Mouse (Mus musculus): ENCODE measurements around the gene Tmigd3. TPM values are rescaled to one million over a fixed set of nuclear protein-coding genes. Genes with fewer than 3 reads are reported as not detected.

The Tmigd3 gene
- polyA plus RNA-seq, 1 experiment from 2014 or later: 0.43 TPM

DNA sequence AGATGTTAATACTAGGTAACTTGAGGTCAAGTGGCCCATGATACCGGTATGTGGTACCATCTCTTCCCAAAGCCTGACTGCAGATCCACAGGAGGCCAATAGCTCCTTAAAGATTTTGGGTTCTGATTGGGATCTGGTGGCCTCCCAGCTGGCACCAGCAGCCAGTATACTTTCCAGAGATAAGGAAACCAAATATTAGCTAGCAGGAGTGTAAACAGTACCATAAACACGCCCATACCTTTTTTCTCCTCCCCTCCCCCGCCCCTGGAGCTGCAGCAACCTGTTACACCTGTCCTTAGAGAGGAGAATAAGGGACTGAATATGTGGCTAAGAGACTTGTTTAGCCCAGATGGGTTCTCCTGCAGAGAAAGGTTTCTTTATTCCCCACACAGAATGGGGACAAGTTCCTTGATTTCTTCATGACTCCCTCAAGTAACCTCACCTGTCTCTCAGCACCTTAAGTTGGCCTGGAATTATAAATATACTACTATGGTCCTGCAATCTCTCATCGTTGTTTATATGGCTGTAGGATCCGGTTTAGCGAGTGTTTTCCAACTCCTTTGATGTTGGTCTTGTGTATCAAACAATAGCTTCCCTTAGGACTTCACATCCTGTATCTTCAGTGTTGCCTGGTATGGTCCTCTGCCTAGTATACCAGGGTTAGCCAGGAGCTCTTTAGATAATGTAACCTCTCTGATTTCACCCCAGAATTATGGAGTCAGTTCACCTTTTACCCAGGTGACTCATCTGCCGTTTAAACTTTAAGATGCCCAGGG is 24.2 kb upstream of the Tmigd3 start:
- 0 out of 2 replicates have a peak, but pooled peaks cover 3% of the 10 kb centered on the region for H3K4me1 ChIP-seq (replicated peaks)
- H3K4me2 ChIP-seq: no peak overlapping the region
- no peaks in the 10 kb centered on the region for H3K36me3 ChIP-seq
- WGBS: 57% methylated on average over 7 of the region's 7 CpGs
- H3K4me3 ChIP-seq (replicated peaks): no peak overlapping the region
- H3K27ac ChIP-seq: no peak overlapping the region
- no peaks in the 10 kb centered on the region for H3K9me3 ChIP-seq
- H3K9ac ChIP-seq (replicated peaks): no peak overlapping the region
- no peaks in the 10 kb centered on the region for H3K27me3 ChIP-seq
- no peak for ATAC-seq (ENCODE audit: insufficient number of reproducible peaks, insufficient read depth, low FRiP score, low TSS enrichment, low read depth)

DNA sequence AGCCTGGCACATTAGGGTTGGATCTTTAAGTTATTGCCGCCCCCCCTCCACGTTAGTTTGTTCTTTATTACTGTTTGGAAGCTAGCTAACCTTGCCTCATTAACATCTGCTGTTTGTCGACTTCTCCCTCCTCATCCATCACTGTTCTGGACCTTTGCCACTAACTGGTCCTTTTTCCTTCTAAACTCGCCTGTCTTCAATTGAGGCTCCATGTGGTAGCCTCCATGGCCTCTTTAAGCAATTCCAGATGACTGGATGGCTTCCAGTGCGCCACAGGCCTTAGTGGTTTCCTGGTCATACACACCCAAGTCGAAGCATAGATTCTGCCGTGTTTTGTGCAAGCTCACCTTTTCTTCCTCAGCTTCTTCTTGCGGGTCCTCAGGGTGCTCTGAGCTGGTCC is 16.9 kb upstream of the Tmigd3 start:
- peak; percentile 80 for ATAC-seq (ENCODE audit: insufficient number of reproducible peaks, insufficient read depth, low FRiP score, low TSS enrichment, low read depth)
- no peaks in the 10 kb centered on the region for H3K9me3 ChIP-seq
- H3K9ac ChIP-seq (replicated peaks): no peak overlapping the region

DNA sequence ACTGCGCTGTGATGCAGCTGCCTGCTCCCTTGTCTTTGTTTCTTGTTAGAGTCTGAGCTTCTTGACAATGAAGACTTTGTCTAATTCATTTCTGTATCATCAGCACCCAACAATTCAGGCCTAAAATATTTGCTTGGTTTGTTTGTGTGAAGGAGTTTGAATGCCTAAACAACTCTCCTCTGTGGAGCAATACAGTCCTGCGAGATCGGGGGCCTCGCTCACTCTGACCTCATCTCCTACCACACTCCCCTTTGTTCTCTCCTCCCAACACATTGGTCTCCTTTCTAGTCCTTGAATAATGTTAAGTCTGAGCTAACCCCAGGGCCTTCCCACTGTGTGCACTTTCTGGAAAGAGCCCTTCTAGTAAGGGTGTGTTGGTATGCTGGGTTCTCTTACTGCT is 15.9 kb upstream of the Tmigd3 start:
- H3K4me1 ChIP-seq (replicated peaks): peaks cover 42% of the 10 kb centered on the region
- no peaks in the 10 kb centered on the region for H3K27me3 ChIP-seq
- peak overlapping the region; percentile 53; the same call in 1 of the 2 replicates for H3K27ac ChIP-seq
- no peak overlapping the region for H3K9ac ChIP-seq (replicated peaks)
- WGBS: 77% methylated on average over 4 of the region's 4 CpGs
- ATAC-seq (ENCODE audit: insufficient number of reproducible peaks, insufficient read depth, low FRiP score, low TSS enrichment, low read depth): no peak
- no peaks in the 10 kb centered on the region for H3K36me3 ChIP-seq
- H3K9me3 ChIP-seq: no peaks in the 10 kb centered on the region
- H3K4me3 ChIP-seq (replicated peaks): no peak overlapping the region
- H3K4me2 ChIP-seq: no peak overlapping the region

More for the DNA sequence above, 16.9 kb upstream of the Tmigd3 start:
- WGBS: 19% methylated on average over 8 of the region's 8 CpGs
- Histone ChIP-seq H3K4me3 (replicated peaks) (no peak overlapping the region), H3K27me3 (no peaks in the 10 kb centered on the region), H3K4me2 (no peak overlapping the region), H3K36me3 (no peaks in the 10 kb centered on the region), H3K27ac (peak overlapping the region; percentile 46), H3K4me1 (replicated peaks) (peaks cover 43% of the 10 kb centered on the region)

DNA sequence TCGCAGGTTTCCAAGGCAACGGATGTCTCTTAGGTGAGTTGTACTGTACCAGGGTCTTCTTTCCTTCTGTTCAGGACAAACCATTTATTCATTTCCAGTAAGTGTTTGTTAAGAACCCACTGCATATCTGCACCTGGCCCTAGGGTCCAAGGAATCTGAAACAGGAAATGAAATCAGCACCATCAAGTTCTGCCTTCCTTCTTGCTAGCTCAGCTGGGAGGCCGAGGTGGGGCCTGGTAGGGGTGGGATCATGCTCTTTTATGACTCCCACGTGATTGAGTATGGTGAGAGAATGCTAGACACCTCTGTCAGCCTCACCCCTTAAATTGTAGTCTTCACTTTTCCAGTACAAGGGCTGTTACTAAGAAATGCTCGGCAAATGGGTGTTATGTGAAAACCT is 13.2 kb upstream of the Tmigd3 start:
- Histone ChIP-seq H3K27ac (no peak overlapping the region), H3K9ac (replicated peaks) (no peak overlapping the region), H3K4me1 (replicated peaks) (peaks cover 49% of the 10 kb centered on the region), H3K4me2 (no peak overlapping the region), H3K27me3 (no peaks in the 10 kb centered on the region), H3K36me3 (no peaks in the 10 kb centered on the region), H3K4me3 (replicated peaks) (no peak overlapping the region), H3K9me3 (no peaks in the 10 kb centered on the region)
- 43% methylated on average over 5 of the region's 5 CpGs for WGBS
- no peak for ATAC-seq (ENCODE audit: insufficient number of reproducible peaks, insufficient read depth, low FRiP score, low TSS enrichment, low read depth)

DNA sequence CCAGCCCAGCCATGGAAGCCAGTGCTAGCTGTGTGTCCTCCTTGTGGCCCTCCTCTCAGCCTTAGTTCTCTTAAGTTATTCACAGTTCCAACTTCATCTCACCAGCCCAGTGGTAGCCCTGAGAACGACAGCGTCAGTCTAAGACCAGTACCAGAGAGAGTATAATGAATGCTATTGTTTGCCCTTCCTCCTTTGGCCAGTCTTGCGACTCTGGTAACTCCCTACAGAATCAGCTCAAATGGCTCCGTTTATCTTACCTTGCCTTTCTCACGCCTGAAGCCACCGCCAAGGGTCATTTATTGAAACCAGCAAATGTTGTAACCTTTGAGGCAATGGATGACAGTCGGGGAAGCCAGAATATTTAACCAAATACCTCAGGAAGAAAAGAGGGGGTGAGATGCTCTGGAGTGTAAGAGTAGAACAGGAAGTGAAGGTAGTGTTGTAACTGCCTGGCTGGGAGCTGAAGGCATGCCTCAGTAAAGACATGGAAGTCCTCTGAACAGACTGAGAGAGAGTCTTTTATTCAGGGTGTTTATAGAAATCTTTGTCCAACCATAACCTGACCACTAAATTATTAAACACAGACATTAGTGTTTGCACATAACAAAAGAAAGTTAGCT is 8.8 kb upstream of the Tmigd3 start:
- Histone ChIP-seq H3K27me3 (no peaks in the 10 kb centered on the region), H3K9ac (replicated peaks) (no peak overlapping the region), H3K36me3 (no peaks in the 10 kb centered on the region), H3K4me1 (replicated peaks) (peaks cover 18% of the 10 kb centered on the region), H3K4me2 (no peak overlapping the region), H3K4me3 (replicated peaks) (no peak overlapping the region), H3K27ac (no peak overlapping the region), H3K9me3 (no peaks in the 10 kb centered on the region)
- no peak for ATAC-seq (ENCODE audit: insufficient number of reproducible peaks, insufficient read depth, low FRiP score, low TSS enrichment, low read depth)
- WGBS: 54% methylated on average over 7 of the region's 7 CpGs

DNA sequence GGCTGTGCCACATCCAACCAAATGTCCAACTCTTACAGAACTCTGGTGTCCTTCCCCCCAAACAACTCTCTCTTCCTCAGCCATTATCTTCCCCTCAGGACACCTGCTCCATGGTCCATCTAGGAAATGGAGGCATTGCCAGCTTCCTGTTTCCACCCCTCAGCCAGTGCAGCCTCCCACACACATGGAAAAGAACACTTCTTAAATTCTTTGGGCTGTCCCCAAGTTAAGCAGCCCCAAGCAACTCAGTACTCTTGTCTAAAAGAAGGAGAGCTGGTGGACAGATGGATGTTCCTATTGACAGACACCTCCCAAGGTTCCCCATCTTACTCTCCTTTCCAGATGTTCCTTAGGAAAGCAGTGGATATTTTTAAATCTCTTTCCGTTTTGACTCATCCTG is 6.6 kb upstream of the Tmigd3 start:
- Histone ChIP-seq H3K36me3 (no peaks in the 10 kb centered on the region), H3K4me1 (replicated peaks) (peaks cover 10% of the 10 kb centered on the region; the same call in 1 of the 2 replicates), H3K4me3 (replicated peaks) (no peak overlapping the region), H3K27ac (no peak overlapping the region), H3K4me2 (no peak overlapping the region), H3K9me3 (no peaks in the 10 kb centered on the region), H3K27me3 (no peaks in the 10 kb centered on the region), H3K9ac (replicated peaks) (no peak overlapping the region)
- no peak for ATAC-seq (ENCODE audit: insufficient number of reproducible peaks, insufficient read depth, low FRiP score, low TSS enrichment, low read depth)
- WGBS: 84% methylated on average over 1 of the region's 1 CpGs

DNA sequence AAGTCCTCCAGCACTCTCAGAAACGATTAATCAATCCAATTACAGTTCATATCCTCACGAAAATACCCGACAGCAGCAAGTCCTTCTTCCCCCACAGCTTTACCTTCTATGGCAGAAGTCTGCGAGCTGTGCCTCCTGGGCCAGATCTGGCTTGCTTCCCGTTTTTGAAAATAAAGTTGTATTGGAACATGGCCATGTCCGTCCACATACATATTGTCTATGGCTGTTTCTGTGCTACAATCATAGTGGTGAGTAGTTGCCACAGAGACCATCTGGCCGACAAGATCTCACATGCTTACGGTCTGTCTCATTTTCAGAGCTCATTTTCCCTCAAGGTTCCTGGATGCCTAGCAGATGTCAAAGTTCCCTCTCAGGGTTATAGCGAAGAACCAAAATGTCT is 5.6 kb upstream of the Tmigd3 start:
- H3K4me1 ChIP-seq (replicated peaks): peaks cover 10% of the 10 kb centered on the region; the same call in 1 of the 2 replicates
- no peak for ATAC-seq (ENCODE audit: insufficient number of reproducible peaks, insufficient read depth, low FRiP score, low TSS enrichment, low read depth)
- WGBS: 76% methylated on average over 9 of the region's 9 CpGs
- no peaks in the 10 kb centered on the region for H3K27me3 ChIP-seq
- no peaks in the 10 kb centered on the region for H3K9me3 ChIP-seq
- no peak overlapping the region for H3K27ac ChIP-seq
- no peak overlapping the region for H3K4me2 ChIP-seq
- no peaks in the 10 kb centered on the region for H3K36me3 ChIP-seq
- H3K4me3 ChIP-seq (replicated peaks): no peak overlapping the region
- H3K9ac ChIP-seq (replicated peaks): no peak overlapping the region

DNA sequence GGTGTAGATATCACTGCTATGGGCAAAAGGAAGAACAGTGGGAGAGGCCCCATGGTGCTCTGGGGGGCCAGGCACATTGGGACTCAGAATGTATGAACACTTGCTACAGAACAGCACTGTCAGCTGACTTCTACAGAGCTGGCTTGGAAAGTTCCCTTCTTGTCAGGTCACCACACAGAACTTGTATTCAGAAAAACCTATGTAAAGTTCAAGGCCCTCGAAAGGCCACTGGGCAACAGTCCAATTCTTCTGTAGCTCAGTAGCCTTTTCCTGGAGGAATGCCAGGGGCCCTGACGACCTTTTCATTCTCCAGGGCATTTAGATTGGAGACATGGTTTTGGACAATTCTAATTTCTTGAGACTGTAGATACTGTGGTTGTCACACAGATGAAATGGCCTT is 2.6 kb upstream of the Tmigd3 start:
- Histone ChIP-seq H3K4me1 (replicated peaks) (peaks cover 6% of the 10 kb centered on the region; the same call in 1 of the 2 replicates), H3K27ac (no peak overlapping the region), H3K36me3 (no peaks in the 10 kb centered on the region), H3K27me3 (no peaks in the 10 kb centered on the region), H3K9ac (replicated peaks) (no peak overlapping the region), H3K9me3 (no peaks in the 10 kb centered on the region), H3K4me2 (no peak overlapping the region), H3K4me3 (replicated peaks) (no peak overlapping the region)
- 67% methylated on average over 2 of the region's 2 CpGs for WGBS
- no peak for ATAC-seq (ENCODE audit: insufficient number of reproducible peaks, insufficient read depth, low FRiP score, low TSS enrichment, low read depth)

DNA sequence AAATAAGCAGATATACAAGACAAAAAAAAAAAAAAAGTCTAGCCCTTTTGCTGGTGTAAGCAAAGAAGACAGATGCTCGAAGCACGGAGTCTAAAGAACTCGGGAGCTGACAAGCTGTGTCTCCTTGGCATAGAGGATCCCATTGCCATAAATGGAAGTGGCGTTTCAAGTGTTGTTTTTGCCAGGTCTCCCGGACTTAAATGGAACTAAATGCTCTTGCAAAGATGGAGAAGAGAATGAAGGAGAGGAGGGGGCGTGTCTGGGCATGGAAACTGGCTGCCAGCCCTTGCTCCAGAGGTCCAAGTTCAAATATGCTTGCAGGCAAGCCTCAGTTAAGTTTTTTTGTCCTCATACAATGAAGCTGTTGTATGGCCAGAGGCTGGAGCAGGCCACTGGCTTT is 1.3 kb downstream of the Tmigd3 start:
- 68% methylated on average over 6 of the region's 6 CpGs for WGBS
- H3K27ac ChIP-seq: no peak overlapping the region
- no peaks in the 10 kb centered on the region for H3K27me3 ChIP-seq

DNA sequence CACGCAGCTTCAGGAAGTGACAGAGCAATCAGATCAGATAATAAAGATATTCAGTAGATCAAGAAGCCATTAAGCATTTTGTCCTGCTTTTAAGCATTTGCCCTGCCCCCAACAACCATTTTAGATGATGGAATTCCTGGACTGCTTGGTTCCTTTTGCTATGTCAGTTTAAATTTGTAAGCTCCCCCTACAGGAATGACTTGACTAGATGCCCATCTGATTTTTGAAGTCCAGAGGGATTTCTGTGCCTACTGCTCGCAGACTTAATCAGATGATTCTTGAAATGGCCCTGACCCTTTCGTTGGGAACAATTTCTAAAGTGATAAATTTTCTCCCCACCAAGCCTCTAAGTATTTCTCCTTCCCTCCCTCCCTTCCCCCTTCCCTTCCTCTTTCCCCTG is 1.9 kb downstream of the Tmigd3 start:
- Histone ChIP-seq H3K4me2 (no peak overlapping the region), H3K9me3 (no peaks in the 10 kb centered on the region), H3K4me3 (replicated peaks) (no peak overlapping the region), H3K4me1 (replicated peaks) (peaks cover 6% of the 10 kb centered on the region; the same call in 1 of the 2 replicates), H3K36me3 (no peaks in the 10 kb centered on the region), H3K27me3 (no peaks in the 10 kb centered on the region), H3K9ac (replicated peaks) (no peak overlapping the region), H3K27ac (no peak overlapping the region)
- no peak for ATAC-seq (ENCODE audit: insufficient number of reproducible peaks, insufficient read depth, low FRiP score, low TSS enrichment, low read depth)
- 53% methylated on average over 3 of the region's 3 CpGs for WGBS

More for the DNA sequence above, 1.3 kb downstream of the Tmigd3 start:
- Histone ChIP-seq H3K4me3 (replicated peaks) (no peak overlapping the region), H3K9me3 (no peaks in the 10 kb centered on the region), H3K4me2 (no peak overlapping the region), H3K4me1 (replicated peaks) (peaks cover 6% of the 10 kb centered on the region; the same call in 1 of the 2 replicates), H3K9ac (replicated peaks) (no peak overlapping the region), H3K36me3 (no peaks in the 10 kb centered on the region)
- ATAC-seq (ENCODE audit: insufficient number of reproducible peaks, insufficient read depth, low FRiP score, low TSS enrichment, low read depth): no peak

DNA sequence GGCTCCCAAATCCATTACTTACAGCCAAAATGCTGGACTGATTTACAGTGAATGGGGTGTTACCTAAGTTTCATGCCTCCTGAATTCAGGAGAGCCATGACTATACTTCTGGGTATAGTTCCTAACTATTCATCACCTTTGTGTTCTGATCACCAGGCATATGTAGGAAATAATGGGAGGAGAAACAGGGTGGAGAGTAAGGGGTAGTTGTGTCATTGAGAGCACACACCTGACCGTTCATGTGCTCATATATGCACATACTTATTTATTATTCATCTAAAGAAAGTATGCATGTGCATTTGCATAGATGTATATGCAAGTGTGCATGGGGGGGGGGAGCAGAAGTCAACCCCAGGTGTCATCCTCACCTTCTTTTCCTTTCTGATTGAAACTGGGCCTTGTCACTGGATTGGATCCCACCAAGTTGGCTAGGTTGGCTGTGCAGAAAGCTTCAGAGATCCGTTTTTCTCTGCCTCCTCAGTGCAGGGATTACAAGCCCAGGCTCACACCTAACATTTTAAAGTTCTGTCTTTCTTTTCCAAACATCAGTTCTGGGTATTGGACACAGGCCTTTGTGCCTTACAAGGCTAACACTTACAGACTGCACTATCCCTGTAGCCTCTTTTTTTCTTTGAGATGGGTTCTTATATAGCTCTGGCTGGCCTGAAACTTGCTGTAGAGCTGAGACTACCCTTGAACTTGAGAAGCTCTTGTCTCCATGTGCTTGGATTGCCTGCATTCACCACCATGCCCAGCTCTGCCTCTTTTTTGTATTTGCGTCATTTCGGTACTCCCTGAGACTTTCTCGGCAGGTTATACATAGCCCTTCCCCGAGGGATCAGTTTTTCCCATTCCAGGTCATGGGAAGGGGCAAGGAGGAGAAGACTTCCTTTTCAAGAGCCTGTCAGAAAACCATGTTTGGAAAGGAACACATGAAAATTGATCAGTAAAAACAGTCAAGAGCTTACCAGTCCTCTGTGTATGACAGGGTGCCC is 3.0 kb downstream of the Tmigd3 start:
- WGBS: 84% methylated on average over 6 of the region's 6 CpGs
- no peaks in the 10 kb centered on the region for H3K27me3 ChIP-seq
- no peak overlapping the region for H3K4me2 ChIP-seq
- H3K9me3 ChIP-seq: no peaks in the 10 kb centered on the region
- H3K4me3 ChIP-seq (replicated peaks): no peak overlapping the region
- no peaks in the 10 kb centered on the region for H3K36me3 ChIP-seq
- ATAC-seq (ENCODE audit: insufficient number of reproducible peaks, insufficient read depth, low FRiP score, low TSS enrichment, low read depth): no peak
- H3K27ac ChIP-seq: no peak overlapping the region
- peaks cover 4% of the 10 kb centered on the region; the same call in 1 of the 2 replicates for H3K4me1 ChIP-seq (replicated peaks)
- no peak overlapping the region for H3K9ac ChIP-seq (replicated peaks)

All from limb, embryonic 12.5 days (tissue).